Mouse (Mus musculus): ENCODE data around the gene Ppp2r3a. TPM values are rescaled to one million over a fixed set of nuclear protein-coding genes. Genes with fewer than 3 reads are reported as not detected.

The Ppp2r3a gene
- total RNA-seq, 2 experiments from 2014 or later = 15.4 to 17.7 TPM

DNA sequence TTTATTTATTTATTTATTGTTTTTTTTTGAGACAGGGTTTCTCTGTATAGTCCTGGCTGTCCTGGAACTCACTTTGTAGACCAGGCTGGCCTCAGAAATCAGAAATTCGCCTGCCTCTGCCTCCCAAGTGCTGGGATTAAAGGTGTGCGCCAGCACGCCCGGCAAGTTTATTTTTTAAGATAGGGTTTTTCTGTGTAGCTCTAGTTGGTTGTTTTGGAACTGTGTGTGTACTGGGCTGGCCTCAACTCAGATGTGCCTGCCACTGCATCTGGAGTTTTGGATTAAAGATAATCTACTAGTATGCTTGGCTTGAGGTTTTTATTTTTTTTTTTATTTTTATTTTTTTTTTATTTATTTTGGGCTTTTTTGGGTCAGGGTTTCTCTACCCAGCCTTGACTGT lies 156.2 kb downstream of the Ppp2r3a start:
- intact Hi-C loops (cut with DNase I) = no loop called here
- DNase-seq (ENCODE audit: low spot score in 2 of 2) = no peak

DNA sequence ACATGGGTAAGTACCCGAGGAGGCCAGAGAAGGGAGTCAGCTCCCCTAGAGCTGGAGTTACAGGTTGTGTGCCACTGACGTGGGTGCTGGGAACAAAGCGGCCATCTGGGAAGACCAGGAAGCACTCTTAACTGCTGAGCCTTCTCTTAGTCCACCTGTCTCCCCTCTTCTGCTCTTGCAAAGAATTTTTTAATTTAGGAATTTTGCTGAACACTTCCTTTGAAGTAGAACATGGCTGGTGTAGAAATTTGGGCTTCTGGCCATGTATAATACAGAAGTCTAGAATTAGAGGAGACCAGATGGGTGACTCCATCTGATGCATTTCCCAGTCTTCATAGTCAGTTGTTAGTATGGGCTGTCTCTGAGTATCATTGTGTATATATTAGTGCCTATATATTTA lies 167.9 kb downstream of the Ppp2r3a start:
- DNase-seq (ENCODE audit: low spot score in 2 of 2) = peak in 1 of 2 experiments; percentile 57
- intact Hi-C loops (cut with DNase I) = no loop called here

DNA sequence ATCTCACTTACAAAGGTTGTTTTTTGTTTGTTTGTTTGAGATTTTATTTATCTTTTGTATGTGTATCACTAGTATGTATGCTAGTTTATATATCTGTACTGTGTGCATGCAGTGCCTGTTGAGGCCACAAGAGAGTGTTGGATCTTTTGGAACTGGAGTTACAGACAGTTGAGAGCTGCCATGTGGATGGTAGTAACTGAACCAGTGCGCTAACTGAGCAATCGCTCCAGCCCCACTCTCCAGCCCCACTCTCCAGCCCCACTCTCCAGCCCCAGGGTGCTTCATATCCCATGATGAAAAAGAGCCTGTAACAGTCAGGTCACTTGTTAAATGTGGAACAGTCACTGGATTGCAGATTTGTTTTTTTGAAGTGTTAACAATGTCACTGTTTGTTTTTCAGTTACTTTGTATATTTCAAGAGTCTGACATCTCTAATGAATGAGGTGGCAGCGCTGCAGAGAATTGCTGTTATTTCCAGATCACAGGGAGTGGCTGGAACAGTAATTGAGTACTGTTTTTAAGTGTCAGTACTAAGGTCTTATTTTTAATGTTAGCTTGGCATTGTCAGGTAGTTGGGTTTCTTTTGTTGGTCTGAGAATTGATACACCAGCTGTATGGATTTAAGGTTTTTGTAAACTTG lies 171.4 kb downstream of the Ppp2r3a start:
- DNase-seq (ENCODE audit: low spot score in 2 of 2) = no peak
- intact Hi-C loops (cut with DNase I) = no loop called here

DNA sequence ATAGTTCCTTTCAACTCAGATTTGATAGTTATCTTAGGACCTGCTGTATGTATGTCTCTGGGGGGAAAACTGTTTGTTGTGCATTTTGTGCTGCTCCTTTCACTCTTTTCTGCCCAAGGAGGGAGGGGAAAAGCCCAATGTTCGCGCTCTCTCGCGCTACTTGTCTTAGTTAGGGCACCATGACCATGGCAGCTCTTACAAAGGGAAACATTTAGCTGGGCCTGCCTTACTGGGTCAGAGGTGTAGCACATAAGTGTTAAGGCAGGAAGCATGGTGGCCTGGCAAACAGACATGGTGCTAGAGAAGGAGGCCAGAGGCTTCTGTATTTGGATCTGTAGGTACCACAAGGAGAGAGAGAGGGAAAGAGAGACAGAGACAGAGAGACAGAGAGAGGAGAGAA lies 173.0 kb downstream of the Ppp2r3a start:
- DNase-seq (ENCODE audit: low spot score in 2 of 2) = no peak
- intact Hi-C loops (cut with DNase I) = loop anchor here (5.0 kb wide), 1 partner anchor 79 kb away; no protein-coding TSS in a partner anchor

DNA sequence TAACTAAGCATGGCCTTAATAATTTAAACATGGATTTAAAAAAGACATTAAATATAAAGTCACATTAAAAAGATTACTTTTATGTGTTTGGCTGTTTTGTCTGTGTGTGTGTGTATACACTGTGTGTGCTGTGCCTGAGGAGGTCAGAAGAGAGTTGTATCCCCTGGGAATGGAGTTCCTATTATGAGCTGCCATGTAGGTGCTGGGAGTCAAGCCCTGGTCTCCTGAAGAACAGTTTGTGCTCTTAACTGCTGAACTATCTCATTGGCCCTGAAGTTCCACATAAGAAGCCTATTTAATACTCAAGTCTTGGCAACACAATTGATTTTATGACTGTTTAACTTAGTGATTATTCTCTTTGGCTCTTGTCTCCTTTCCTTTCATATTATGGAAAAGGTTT lies 174.1 kb downstream of the Ppp2r3a start:
- intact Hi-C loops (cut with DNase I) = loop anchor here (5.0 kb wide), 1 partner anchor 80 kb away; no protein-coding TSS in a partner anchor
- DNase-seq (ENCODE audit: low spot score in 2 of 2) = no peak

DNA sequence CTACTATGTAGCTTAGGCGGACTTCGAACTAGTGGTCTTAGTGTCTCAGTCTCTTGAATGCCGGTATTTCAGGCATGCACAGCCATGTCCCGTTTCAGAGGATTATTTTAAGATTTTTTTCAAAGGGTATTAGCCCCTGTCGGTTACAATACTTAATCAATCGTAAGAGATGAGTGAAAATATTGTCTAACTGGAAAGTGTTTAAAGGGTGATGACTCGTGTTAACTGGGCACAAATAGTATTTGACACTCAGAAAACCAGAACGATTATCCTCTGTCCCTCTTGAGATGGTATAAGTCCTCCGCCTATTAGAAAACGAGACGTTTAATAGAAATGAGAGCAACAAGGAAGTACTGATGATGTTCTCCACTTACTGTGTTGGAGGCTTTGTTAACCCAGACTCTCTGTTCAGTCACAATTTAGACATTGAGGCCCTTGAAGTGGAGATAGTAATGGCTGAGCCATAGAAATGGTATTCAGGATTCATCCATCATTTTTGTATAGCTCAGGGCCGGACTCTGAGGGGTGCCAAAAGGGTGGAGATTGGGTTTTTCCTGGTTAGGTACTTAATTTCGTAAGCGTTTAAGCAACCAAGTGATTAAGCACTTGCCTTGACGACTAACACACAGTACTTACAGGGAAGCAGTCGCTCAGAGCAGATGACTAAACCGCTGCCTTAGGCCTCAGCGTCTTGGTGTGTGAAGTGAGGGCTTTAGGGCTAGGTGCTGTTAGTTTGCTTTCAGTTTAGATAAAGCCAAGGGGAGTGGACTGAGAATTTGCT lies 175.3 kb downstream of the Ppp2r3a start:
- intact Hi-C loops (cut with DNase I) = loop anchor here (5.0 kb wide), 1 partner anchor 81 kb away; no protein-coding TSS in a partner anchor
- DNase-seq (ENCODE audit: low spot score in 2 of 2) = no peak

DNA sequence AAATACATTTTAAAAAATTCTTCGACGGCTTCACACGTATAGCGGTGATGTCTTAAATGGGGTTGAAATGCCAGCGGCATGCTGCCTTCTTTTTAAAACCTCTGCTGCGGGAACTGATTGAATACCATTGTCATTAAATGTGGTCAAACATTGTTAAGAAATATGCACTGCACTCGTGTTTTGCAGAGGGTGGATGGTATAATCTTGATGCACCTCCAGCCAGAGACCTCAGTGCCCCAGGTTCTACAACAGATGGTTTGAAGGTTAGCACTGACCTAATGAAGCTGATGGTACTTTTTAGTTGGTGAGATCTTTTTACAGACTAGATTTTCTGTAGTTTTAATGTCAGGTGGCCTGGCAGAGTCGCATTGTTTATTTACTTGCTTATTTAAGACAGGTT lies 175.9 kb downstream of the Ppp2r3a start:
- intact Hi-C loops (cut with DNase I) = loop anchor here (2.0 to 5.0 kb wide), 2 partner anchors 82 to 433 kb away; no protein-coding TSS in a partner anchor
- DNase-seq (ENCODE audit: low spot score in 2 of 2) = no peak

DNA sequence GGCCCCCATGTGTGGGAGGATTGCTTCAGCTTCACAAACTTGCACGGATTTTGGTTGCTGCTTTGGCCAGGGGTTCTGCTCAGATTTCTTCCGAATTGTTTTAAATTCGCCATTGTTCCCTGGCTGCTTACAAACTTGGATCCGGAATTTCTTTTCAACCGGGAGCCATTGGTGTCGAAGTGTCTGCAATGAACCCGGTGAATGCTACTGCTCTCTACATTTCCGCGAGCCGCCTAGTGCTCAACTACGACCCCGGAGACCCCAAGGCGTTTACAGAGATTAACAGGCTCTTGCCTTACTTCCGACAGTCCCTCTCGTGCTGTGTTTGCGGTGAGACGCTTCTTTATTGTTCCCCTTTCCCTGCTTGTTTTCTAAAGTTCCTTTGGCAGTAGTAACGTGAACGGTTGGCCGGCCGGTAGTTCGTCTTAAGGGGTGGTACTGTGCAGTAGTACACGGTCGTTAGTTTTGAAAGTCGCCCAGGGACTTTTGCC lies 176.5 kb downstream of the Ppp2r3a start:
- DNase-seq (ENCODE audit: low spot score in 2 of 2) = no peak
- intact Hi-C loops (cut with DNase I) = loop anchor here (2.0 to 5.0 kb wide), 2 partner anchors 82 to 432 kb away; no protein-coding TSS in a partner anchor

DNA sequence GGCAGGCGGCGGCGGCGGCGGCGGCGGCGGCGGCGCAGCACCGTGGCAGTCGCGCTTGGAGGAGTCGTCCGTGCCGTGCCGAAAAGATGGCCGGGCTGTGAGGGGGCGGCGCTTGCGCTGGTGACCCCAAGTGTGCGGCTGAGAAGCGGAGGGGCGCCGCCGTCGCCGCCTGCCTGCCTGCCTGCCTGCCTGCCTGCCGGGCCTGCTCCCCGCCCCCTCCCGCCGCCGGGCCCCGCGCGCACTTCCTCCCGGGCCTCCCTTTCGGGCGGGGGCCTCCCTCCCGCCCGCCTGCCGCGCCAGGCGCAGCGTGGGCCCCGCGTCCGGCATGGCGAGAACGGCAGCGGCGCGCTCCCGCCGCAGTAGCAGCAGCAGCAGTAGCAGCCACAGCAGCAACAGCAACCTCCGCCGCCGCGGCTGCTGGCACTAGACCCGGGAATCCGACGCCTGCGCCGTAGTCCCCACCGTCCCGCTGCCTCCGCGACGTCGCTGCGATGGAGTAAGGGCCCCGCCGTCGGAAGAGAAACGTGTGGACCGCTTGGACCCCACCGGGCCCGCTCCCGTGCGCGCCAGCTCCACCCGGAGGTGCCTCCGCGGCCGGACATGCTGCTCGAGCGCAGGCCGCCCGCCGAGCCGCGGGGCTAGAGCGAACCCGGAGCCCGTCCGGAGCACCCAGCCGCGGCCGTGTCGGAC lies 177.1 kb downstream of the Ppp2r3a start:
- intact Hi-C loops (cut with DNase I) = loop anchor here (1.0 to 5.0 kb wide), 3 partner anchors 40 to 432 kb away; partner anchors contain the start of gene Pccb
- peak; percentile 82 to 83 for DNase-seq (ENCODE audit: low spot score in 2 of 2)

DNA sequence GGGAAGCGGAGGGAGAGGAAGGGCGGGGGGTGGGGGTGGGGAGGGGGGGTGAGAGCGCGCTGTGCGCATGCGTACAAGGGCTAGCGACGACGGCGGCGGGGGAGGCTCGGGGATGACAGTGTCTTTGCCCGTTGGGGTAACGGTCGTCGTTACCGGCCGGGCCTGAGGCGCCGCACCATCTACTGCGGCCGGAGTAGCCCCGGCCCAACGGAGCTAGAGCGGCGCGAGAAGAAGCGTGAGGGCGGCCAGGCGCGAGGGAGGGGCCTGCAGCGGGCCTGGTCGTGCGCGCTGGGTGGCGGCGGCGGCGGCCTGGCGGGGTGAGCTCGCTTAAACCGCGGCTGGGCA lies 177.6 kb downstream of the Ppp2r3a start, which contains the start of gene Msl2:
TSS of gene Msl2 (plus strand) at position 115 of the 345 bp plus-strand sequence.
- DNase-seq (ENCODE audit: low spot score in 2 of 2) = no peak
- intact Hi-C loops (cut with DNase I) = loop anchor here (1.0 to 2.0 kb wide), 2 partner anchors 40 to 431 kb away; partner anchors contain the start of gene Pccb

DNA sequence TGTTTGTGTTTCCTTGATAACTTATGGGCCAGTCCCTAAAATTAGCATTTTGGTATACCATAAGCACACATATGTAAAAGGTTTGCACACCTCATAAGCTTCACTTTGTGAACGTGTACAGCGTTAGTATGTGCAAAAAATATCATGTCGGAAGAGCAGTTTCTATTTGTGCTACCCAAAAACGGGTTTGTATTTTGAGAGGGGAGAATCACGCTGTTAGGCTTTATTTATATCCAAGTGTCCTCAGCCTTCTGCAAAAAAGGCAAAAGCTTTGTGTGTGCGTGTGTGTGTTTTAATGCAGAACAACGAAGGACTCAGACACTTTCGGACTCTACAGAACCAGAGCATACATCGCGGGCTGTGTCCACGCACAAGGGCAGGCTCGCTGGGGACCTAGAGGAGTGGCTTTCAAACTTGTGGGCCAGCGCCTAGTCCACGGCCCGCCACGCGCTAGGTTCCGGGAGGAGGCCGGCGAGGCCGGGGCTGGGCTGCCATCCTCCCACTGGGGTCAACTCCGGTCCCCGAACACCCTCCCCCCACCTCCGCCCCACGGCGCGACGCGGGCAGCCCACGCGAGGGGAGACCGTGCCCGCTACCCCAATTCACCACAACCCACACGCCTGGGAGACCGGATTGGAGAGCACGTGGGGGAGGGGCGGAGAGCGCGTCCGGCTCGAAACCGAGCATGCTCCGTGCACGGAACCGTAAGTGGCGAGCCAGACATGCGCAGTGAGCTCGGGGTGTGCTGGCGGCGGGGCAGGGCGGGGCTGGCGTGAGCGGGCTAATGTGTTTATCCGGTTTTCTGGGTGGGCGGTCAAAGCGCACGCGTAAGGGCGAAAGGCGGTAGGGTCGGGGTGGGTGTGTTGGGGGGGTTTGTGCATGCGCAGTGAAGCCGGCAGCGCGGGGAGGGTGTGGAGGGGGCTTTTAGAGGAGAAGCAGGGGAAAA lies 178.3 kb downstream of the Ppp2r3a start:
- intact Hi-C loops (cut with DNase I) = no loop called here

DNA sequence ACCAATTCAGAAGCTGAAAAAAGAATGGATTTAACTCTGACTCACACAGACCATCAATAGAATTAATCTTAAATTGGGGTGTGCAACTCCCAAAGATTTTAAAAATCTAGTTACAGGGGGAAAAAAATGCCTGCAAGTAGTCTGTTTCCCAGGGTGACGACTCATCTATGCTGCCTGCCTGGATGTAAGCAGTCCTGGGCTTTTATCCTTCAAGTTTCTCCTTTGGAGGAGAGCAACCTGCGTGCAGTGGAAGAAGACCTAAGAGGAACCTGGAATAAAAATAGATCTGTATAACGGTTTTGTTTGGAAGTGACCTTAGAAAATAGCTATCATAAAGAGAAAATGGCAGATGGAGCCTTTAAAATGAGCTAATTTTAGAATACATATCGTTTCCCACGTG lies 179.1 kb downstream of the Ppp2r3a start:
- no peak for DNase-seq (ENCODE audit: low spot score in 2 of 2)
- intact Hi-C loops (cut with DNase I) = no loop called here

More for the DNA sequence above, 178.3 kb downstream of the Ppp2r3a start:
- DNase-seq (ENCODE audit: low spot score in 2 of 2) = peak; percentile 99

DNA sequence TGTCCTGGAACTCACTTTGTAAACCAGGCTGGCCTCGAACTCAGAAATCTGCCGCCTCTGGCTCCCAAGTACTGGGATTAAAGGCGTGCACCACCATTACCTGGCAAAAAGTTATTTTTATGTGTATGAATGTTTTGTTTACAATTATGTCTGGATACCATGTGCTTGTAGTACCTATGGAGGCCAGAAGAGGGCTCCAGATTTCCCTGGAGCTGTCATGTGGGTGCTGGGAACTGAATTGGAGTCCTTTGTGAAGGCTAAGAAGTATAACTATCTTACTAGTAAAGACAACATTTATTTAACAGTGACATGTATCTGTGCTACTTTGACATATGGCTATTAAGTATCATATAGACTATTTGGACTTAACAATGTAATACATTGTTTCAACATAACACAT lies 181.8 kb downstream of the Ppp2r3a start:
- intact Hi-C loops (cut with DNase I) = no loop called here

DNA sequence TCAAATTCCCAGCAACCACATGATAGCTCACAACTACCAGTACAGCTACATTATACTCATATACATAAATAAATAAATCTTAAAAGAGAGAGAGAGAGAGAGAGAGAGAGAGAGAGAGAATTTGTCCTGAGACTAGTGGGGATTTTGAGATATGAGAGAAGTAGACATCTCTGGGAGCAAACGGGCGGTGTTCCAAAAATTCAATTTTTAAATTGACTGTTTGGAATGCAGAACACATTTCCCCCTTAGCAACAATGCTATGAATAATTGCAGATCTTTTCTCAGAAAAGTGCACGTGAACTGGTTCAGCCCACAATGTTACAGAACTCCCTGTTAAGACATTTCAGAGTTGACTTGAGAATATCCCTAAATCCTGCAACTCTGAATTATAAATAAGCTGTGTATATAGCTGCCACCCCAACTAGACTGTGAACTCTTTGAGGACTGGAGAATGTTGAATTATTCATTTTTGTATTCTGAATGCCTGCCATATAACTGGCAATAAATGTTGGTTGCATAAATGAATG lies 186.5 kb downstream of the Ppp2r3a start:
- intact Hi-C loops (cut with DNase I) = no loop called here
- DNase-seq (ENCODE audit: low spot score in 2 of 2) = peak; percentile 46 to 68

More for the DNA sequence above, 181.8 kb downstream of the Ppp2r3a start:
- DNase-seq (ENCODE audit: low spot score in 2 of 2) = no peak

DNA sequence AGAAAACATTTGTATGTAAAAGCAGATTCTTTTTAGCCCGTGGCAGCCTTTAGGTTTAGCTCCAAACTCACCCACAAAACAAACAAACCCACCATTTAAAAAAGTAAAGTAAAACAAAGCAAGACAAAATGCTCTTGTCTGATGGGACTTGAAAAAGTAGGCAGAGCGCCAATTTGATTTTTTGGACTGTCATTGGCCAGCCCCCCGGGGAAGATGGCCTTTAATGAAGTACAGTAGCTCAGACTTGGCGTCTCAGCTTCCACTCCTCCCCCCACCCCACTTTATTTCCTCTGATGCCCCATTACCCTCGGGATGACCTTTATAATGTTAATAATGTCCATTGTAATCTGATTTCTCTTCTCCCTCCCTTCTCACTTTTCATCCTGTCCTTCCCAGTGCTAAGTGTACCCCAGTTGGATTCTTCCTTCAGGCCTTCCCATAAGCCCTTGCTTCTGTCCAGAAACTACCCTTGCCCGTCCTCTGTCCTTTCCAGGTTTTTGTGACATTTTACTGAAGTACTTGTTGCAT lies 189.3 kb downstream of the Ppp2r3a start:
- intact Hi-C loops (cut with DNase I) = no loop called here
- DNase-seq (ENCODE audit: low spot score in 2 of 2) = no peak

DNA sequence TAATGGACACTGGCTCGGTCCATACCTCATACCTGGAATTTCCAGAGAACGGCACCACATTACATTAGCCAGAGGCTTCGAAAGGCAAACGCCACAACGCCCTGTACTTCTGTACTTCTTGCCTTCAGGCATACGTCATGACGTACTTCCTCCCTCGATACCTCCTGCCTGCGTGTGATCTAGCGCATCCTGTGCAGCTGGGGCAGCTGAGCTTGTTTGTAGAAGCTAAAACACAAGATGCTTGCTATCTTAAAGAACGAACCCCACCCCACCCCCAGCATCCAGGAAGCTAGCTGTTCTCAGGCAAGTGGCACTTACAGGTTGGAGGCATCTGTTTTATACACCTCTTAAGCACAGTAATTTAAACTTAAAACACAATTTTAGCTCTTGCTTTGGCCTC lies 190.6 kb downstream of the Ppp2r3a start:
- intact Hi-C loops (cut with DNase I) = no loop called here
- no peak for DNase-seq (ENCODE audit: low spot score in 2 of 2)

DNA sequence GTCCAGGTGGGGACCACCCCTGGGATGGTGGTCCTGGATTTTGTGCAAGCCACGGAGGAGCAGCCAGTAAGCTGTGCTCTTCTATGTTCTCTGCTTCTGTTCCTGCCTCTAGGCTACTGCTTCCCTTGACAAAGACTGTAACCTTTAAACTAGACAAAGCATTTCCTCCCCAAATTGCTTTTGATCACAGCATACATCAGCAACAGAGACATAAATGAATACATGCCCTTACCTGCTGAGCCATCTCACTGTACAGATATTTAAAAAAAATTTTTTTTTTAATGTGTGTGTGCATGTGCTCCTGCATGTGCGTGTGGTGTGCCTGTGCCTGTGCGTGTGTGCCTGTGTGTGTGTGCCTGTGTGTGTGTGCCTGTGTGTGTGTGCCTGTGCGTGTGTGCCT lies 194.4 kb downstream of the Ppp2r3a start:
- intact Hi-C loops (cut with DNase I) = no loop called here
- no peak for DNase-seq (ENCODE audit: low spot score in 2 of 2)
